Mouse (Mus musculus) lung, postnatal 0 days (tissue): ENCODE data around the gene Trak1. TPM values are rescaled to one million over a fixed set of nuclear protein-coding genes. Genes with fewer than 3 reads are reported as not detected.

Experiments used
- ATAC-seq: fragments of 200-750 bp; cut with Nextera tagmentation; 2 replicates; pipeline ENCODE4 v1.8.0; 2017; ENCODE audit warnings: moderate library complexity
- DNase-seq: peaks from one replicate; pipeline ENCODE4 v3.0.0-alpha.2; 2016; ENCODE audit warnings: low spot score
- H3K27ac ChIP-seq: fragments of 300-500 bp; sonication (generic); 2 replicates; pipeline ENCODE4 v1.5.1; 2014; ENCODE audit warnings: antibody characterized with exemption, mild to moderate bottlenecking, low read length, mixed read lengths
- H3K27me3 ChIP-seq: fragments of 300-500 bp; sonication (generic); replicated peaks from 2 replicates; pipeline ENCODE4 v1.6.1; 2014; ENCODE audit warnings: low read length, mixed read lengths; ENCODE audit not compliant: insufficient read depth
- H3K36me3 ChIP-seq: fragments of 300-500 bp; sonication (generic); 2 replicates; pipeline ENCODE4 v1.6.1; 2014; ENCODE audit warnings: low read length, mixed read lengths; ENCODE audit not compliant: insufficient read depth
- H3K4me1 ChIP-seq: fragments of 300-500 bp; sonication (generic); 2 replicates; pipeline ENCODE4 v1.6.1; 2014; ENCODE audit warnings: antibody characterized with exemption, low read depth, low read length, mixed read lengths; ENCODE audit not compliant: insufficient read depth
- H3K4me2 ChIP-seq: fragments of 300-500 bp; sonication (generic); replicated peaks from 2 replicates; pipeline ENCODE4 v1.6.1; 2014; ENCODE audit warnings: low read depth, mild to moderate bottlenecking, low read length, moderate library complexity, mixed read lengths
- H3K4me3 ChIP-seq: fragments of 300-500 bp; sonication (generic); 2 replicates; pipeline ENCODE4 v1.5.1; 2014; ENCODE audit warnings: low read depth, low read length
- H3K9ac ChIP-seq: fragments of 300-500 bp; sonication (generic); replicated peaks from 2 replicates; pipeline ENCODE4 v1.6.1; 2014; ENCODE audit warnings: low read depth, mild to moderate bottlenecking
- H3K9me3 ChIP-seq: fragments of 300-500 bp; sonication (generic); 2 replicates; pipeline ENCODE4 v1.6.1; 2016; ENCODE audit warnings: low read length, mixed read lengths
- CTCF ChIP-seq: IDR thresholded peaks from 2 replicates; pipeline ENCODE4 v1.5.1; 2016; ENCODE audit warnings: antibody characterized with exemption, mild to moderate bottlenecking
- EP300 ChIP-seq: IDR thresholded peaks from 2 replicates; pipeline ENCODE4 v1.6.1; 2016; ENCODE audit warnings: antibody characterized with exemption, mild to moderate bottlenecking, control low read depth
- WGBS: fragments of 180-500 bp; shearing (Covaris S2); extraction: QIAGEN DNeasy Blood & Tissue Kit; methylation state at CpG from one replicate; pipeline ENCODE4 v1.1.7; 2014; 5-methylcytosine and 5-hydroxymethylcytosine counted together
- polyA plus RNA-seq: library from polyadenylated mRNA; unstranded; fragments of >200 nt; fragmentation: Nextera tagmentation; extraction: Ambion mirVana; gene quantifications from 2 replicates; pipeline ENCODE4 v1.2.1, GENCODE M21; 2015

Gene Trak1
- polyA plus RNA-seq, 1 experiment from 2014 or later: 28.6 TPM

DNA sequence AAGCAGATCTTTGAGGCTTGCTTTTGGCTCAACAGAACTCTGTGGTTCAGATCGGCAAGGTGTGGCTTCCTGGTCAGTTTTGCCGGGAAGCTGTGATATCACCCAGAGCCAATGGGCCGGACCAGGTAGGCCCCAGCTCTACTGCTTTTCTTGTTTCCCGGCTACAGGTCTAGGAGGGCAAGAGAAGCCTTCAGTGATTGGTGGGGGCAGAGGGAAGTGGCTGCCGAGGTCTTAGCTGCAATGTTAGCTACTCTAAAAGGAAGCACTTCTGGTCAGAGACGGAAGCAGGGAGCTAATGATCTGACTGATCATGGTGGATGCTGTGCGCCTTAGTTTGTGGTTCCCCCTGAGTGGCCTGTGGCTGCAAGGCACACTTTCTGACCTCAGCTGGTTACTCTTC is 122.3 kb downstream of the Trak1 start:
- no peak overlapping the region for H3K4me3 ChIP-seq
- 44% methylated on average over 7 of the region's 7 CpGs for WGBS
- no peak overlapping the region for H3K9ac ChIP-seq
- ATAC-seq (no peak), DNase-seq (no peak)
- H3K27me3 ChIP-seq: no peaks in the 10 kb centered on the region
- TF ChIP-seq EP300 (no peak), CTCF (no peak)
- H3K27ac ChIP-seq: peak overlapping the region; percentile 84
- H3K36me3 ChIP-seq: no peaks in the 10 kb centered on the region
- H3K9me3 ChIP-seq: no peaks in the 10 kb centered on the region
- H3K4me2 ChIP-seq: no peak overlapping the region
- peaks cover 18% of the 10 kb centered on the region for H3K4me1 ChIP-seq

DNA sequence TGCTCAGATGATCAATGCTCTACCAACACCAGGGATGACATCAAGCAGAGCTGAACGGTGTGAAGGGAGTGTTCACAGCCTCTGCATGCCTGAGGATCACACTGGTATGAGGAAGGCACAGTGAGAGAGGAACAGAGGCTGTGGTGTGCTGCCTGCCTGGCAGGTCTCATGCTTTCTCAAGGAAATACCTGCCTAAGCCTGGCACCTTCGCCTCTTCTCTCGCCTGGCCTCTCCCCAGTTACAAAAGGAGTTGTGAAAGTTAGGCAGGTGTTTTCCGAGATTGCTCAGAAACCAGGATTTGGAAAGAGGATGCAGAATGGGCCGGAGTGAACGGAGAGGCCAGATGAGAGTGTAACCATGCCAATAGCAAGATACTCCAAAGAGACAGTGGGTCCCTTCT is 123.5 kb downstream of the Trak1 start:
- H3K4me3 ChIP-seq: no peak overlapping the region
- TF ChIP-seq CTCF: no peak
- TF ChIP-seq EP300: no peak

GRCm38 (mm10) chr9:121422402-121422801 is 125.1 kb downstream of the Trak1 start:
- DNase-seq (peak; percentile 95), ATAC-seq (peak; percentile 93)
- TF ChIP-seq EP300: peak; percentile 95
- no peak for TF ChIP-seq CTCF
- WGBS: 60% methylated on average over 5 of the region's 5 CpGs
- H3K9me3 ChIP-seq: no peaks in the 10 kb centered on the region
- H3K4me3 ChIP-seq: no peak overlapping the region
- no peaks in the 10 kb centered on the region for H3K27me3 ChIP-seq
- H3K4me2 ChIP-seq: 0 out of 2 replicates have a peak overlapping the region, but pooled peaks have one; percentile 14
- H3K36me3 ChIP-seq: no peaks in the 10 kb centered on the region
- H3K4me1 ChIP-seq: peaks cover 18% of the 10 kb centered on the region
- no peak overlapping the region for H3K9ac ChIP-seq
- H3K27ac ChIP-seq: peak overlapping the region; percentile 84

More for the DNA sequence above, 123.5 kb downstream of the Trak1 start:
- Histone ChIP-seq H3K27me3 (no peaks in the 10 kb centered on the region), H3K4me1 (peaks cover 18% of the 10 kb centered on the region), H3K4me2 (no peak overlapping the region), H3K36me3 (no peaks in the 10 kb centered on the region), H3K27ac (peak overlapping the region; percentile 84), H3K9me3 (no peaks in the 10 kb centered on the region), H3K9ac (no peak overlapping the region)
- ATAC-seq: peak; percentile 12; the same call in 1 of the 2 replicates
- peak; percentile 69 for DNase-seq
- 45% methylated on average over 6 of the region's 6 CpGs for WGBS

DNA sequence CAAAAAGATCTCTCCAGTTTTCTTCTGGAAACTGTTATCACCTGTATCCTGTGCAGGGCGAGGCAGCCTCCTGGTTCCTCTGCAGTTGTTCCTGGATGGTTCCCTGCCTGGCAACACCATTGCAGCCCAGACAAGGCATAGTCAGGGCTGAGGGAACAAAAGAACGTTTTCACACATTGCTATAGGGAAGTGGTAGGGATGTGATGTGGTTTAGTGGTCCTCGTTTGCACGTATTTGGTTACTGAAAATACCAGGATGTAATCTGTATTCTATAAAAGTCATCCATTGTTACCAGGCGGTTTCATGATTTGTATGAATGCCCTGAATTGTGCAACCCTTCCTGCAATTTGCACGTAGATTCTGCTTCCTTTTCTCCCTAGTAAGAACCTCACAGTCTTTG is 126.3 kb downstream of the Trak1 start:
- Histone ChIP-seq H3K27ac (peak overlapping the region; percentile 91), H3K9ac (no peak overlapping the region), H3K27me3 (no peaks in the 10 kb centered on the region), H3K9me3 (no peaks in the 10 kb centered on the region), H3K4me1 (peaks cover 18% of the 10 kb centered on the region), H3K36me3 (no peaks in the 10 kb centered on the region), H3K4me2 (no peak overlapping the region), H3K4me3 (no peak overlapping the region)
- WGBS: 52% methylated on average over 6 of the region's 6 CpGs
- no peak for TF ChIP-seq EP300
- no peak for TF ChIP-seq CTCF
- DNase-seq: no peak
- no peak for ATAC-seq

DNA sequence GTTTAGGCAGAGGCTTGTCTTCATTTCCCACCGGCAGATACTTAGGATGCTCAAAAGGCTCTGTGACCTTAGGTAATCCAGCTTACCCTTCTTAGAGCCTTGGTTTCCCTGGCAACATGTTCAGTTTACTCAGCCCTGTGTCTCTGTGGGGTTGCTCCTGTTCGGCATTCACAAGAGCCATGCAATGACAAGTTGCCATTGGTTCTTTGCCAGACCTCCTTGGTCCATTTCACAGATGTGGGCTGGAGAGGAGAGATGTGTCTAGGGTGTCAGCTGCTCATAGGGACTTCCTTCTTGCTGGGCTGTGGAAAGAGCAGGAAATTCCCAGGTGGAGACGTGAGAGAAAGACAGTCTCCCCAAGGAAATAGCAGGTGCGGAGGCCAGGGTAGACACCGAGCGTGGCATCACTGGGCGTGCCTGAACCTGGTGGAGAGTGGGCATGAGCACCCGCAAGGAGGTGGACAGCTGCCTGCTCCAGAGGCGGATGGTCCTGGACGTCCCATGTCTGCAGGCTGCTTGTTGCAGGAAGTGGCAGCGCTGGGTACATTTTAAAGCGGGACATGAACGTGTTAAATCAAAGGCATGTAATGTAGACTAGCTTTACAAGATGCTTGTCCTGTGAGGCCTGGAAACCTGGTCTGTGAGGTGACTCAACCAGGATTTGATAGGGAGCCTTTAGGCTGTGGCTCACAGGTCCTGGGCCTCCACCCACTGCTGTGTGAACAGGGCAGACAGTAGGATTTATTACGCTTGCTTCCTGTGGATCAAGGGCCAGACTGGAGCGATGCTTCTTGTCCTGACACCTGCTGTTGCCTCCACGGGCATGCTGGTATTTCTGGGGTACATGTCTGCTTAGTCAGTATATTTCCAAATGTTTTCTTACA is 127.2 kb downstream of the Trak1 start:
- 72% methylated on average over 16 of the region's 16 CpGs for WGBS
- H3K36me3 ChIP-seq: no peaks in the 10 kb centered on the region
- no peak overlapping the region for H3K4me3 ChIP-seq
- no peak overlapping the region for H3K4me2 ChIP-seq
- H3K9me3 ChIP-seq: no peaks in the 10 kb centered on the region
- H3K4me1 ChIP-seq: peaks cover 20% of the 10 kb centered on the region
- H3K27ac ChIP-seq: peak overlapping the region; percentile 43; the same call in 1 of the 2 replicates
- H3K27me3 ChIP-seq: no peaks in the 10 kb centered on the region
- no peak overlapping the region for H3K9ac ChIP-seq
- DNase-seq: no peak
- no peak for TF ChIP-seq EP300
- TF ChIP-seq CTCF: no peak
- ATAC-seq: no peak

- no peaks in the 10 kb centered on the region for H3K9me3 ChIP-seq
- H3K27ac ChIP-seq: no peak overlapping the region
- no peak for ATAC-seq
- no peak overlapping the region for H3K9ac ChIP-seq
- no peak overlapping the region for H3K4me2 ChIP-seq
- H3K4me3 ChIP-seq: no peak overlapping the region
- no peaks in the 10 kb centered on the region for H3K36me3 ChIP-seq
- no peaks in the 10 kb centered on the region for H3K27me3 ChIP-seq
- WGBS: 65% methylated on average over 3 of the region's 3 CpGs
- TF ChIP-seq CTCF (no peak), EP300 (no peak)
- peaks cover 13% of the 10 kb centered on the region for H3K4me1 ChIP-seq
- no peak for DNase-seq
These were observed 129.1 kb downstream of the Trak1 start for GRCm38 (mm10) chr9:121426451-121426850.
